Mouse (Mus musculus) megakaryocyte-erythroid progenitor cell, adult 5-6 weeks (primary cell): Measurements from ENCODE around the gene Mmp2. TPM values are rescaled to one million over a fixed set of nuclear protein-coding genes. Genes with fewer than 3 reads are reported as not detected.
"Not testable (repeated sequence)": the region's sequence is repeated elsewhere in the genome, so short reads cannot be mapped to it uniquely, and the experiment has no call there.

ENCODE experiments used
- ATAC-seq: replicated peaks from 2 replicates; pipeline ENCODE4 v1.8.0; 2016; ENCODE audit warnings: mild to moderate bottlenecking, inconsistent platforms; ENCODE audit not compliant: severe bottlenecking, poor library complexity, low FRiP score, low TSS enrichment
- total RNA-seq, 2 experiments: library from RNA; stranded (forward) in 1 of 2; stranded (reverse) in 1 of 2; fragments of 200-1000, 215-1000 nt in 1 of 2; fragments of >200 nt in 1 of 2; fragmentation: Nextera tagmentation in 1 of 2; gene quantifications; 2 replicates each; pipeline ENCODE4 v1.2.3; 2014 to 2017

Mmp2 gene
- total RNA-seq, 2 experiments from 2014 or later, result not detected

GRCm38 (mm10) chr8:92881247-92881646, 54.2 kb downstream of the Mmp2 start:
- ATAC-seq, result no peak

DNA sequence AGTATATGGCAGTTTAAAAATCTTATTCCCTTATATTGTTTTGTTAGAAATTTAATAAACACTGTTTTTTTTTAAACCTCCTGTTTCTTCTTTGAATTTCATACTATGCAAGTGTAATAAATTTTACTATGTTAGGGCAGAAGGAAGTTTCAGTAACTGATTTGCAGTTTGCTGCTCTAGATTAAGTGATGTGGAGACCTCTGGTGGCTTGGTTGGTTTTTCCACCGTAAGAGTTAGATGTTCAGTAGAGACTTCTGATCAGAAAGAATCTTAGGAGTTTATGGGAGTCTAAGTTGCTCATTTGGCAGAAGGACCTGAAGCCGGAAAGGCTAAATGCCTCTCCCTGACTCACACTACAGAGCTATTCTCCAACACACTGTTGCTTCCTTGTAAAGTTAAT, 56.7 kb downstream of the Mmp2 start:
- no peak for ATAC-seq

- ATAC-seq, result not testable (repeated sequence)
Measured at GRCm38 (mm10) chr8:92892216-92892615, 65.1 kb downstream of the Mmp2 start.

- ATAC-seq, result no peak
Measured at GRCm38 (mm10) chr8:92893870-92894269, 66.8 kb downstream of the Mmp2 start.

- no peak for ATAC-seq
Measured at GRCm38 (mm10) chr8:92895053-92895452, 68.0 kb downstream of the Mmp2 start.

DNA sequence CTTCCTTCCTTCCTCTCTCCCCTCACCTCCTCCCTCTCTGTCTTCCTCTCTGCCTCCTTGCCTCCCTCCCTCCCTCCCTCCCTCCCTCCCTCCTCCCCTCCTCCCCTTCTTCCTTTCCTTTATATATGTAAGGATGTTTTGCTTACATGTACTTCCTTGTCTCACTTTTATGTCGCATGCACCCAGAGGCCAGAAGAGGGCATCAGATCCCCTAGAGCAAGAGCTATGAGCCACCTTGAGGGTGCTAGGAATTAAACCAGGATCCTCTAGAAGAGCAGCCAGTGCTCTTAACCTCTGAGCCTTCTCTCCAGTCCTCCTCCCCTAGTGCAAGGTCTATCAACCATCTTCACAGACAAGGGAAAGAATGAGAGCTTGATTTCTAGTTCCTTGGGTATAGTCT, 69.0 kb downstream of the Mmp2 start:
- no peak for ATAC-seq

- no peak for ATAC-seq
Measured at GRCm38 (mm10) chr8:92896611-92897010, 69.5 kb downstream of the Mmp2 start.

GRCm38 (mm10) chr8:92897794-92898193, 70.7 kb downstream of the Mmp2 start:
- no peak for ATAC-seq

DNA sequence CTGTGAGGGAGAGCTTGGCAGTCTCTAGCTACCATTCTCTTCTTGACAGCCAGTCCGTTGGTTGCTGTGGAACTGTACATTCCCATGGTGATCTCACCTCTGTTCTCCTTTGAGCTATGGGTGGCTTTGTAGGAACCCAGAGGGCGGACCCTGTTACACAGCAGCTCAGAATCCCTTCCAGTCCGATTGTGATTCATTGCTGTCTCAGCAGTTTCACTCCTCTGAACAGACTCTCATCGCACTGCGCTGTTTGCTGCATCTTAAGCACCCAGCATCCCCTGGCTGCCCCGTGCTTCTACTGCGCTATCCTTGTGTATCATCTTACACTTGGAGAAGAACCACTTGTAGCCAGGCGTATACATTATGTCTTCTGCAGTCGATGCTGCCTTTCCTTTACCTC, 72.5 kb downstream of the Mmp2 start:
- ATAC-seq, result no peak

DNA sequence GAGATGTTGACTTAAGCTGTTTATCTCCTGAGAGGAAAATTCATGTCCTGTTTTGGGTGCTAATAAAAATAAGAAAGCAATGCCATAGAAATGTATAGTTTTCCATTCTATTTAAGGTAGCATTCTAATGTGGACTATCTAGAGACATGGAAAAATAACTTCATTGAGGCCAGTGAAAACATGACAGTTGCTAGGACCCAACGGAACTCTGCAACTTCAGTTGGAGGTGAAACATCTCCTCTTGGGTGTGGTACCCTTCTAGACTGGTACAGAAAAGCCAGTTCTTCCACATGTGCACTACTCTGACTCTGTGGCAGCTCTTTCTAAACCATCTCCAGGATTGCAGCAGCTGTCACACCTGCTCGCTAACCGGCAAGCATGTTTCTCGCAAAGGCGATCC, 74.0 kb downstream of the Mmp2 start, which contains the start of gene Capns2:
TSS of gene Capns2 (plus strand) at position 301 of the 400 bp plus-strand sequence.
- ATAC-seq, result no peak

DNA sequence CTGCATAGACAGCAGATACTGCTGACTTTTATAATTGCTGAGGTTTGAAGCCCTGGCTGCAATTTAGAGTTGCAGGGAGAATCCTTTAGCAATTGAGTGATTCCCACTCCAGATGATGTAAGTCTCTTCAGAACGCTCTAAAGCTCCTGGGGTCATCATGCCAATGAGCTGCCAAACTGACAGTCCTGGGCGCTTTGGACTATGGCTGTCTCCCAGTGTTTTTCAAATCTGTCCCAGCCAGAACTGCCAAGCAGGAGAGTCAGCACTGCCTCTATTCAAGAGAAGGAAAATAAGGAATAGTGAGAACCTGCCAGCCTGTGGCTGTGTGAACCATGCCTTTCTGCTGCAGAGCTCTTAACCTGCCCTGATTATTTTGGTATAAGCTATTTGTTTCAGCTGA, 75.9 kb downstream of the Mmp2 start:
- no peak for ATAC-seq

Other genes starting within 250 kb of the Mmp2 start
- gene Irx6, start 153.0 kb upstream of the Mmp2 start, total RNA-seq (2014; fragmentation: Nextera tagmentation), result not detected in 2 replicates
- not detected in 2 replicates for gene Irx6, start 153.0 kb upstream of the Mmp2 start, total RNA-seq (2017)
- gene Lpcat2, start 28.0 kb downstream of the Mmp2 start, total RNA-seq (2014; fragmentation: Nextera tagmentation), result 0.42 and 1.4 TPM in 2 replicates
- gene Lpcat2, start 28.0 kb downstream of the Mmp2 start, total RNA-seq (2017), result 3.6 and 4.6 TPM in 2 replicates
- gene Capns2, start 74.1 kb downstream of the Mmp2 start, total RNA-seq (2014; fragmentation: Nextera tagmentation), result not detected in 2 replicates
- not detected in 2 replicates for gene Capns2, start 74.1 kb downstream of the Mmp2 start, total RNA-seq (2017)
- gene Slc6a2, start 132.8 kb downstream of the Mmp2 start, total RNA-seq (2014; fragmentation: Nextera tagmentation), result not detected in 2 replicates
- not detected in 2 replicates for gene Slc6a2, start 132.8 kb downstream of the Mmp2 start, total RNA-seq (2017)
- not detected in 2 replicates for gene Ces1a, start 220.9 kb downstream of the Mmp2 start, total RNA-seq (2014; fragmentation: Nextera tagmentation)
- gene Ces1a, start 220.9 kb downstream of the Mmp2 start, total RNA-seq (2017), result not detected in 2 replicates